Comparison of ENCODE assay signal across 24 mouse cellular contexts in genomic region chr4:47440951-47441350, GRCm38 (mm10). TPM values are rescaled to one million over a fixed set of nuclear protein-coding genes. Genes with fewer than 3 reads are reported as not detected.
DNase-seq lines count a peak whose midpoint lies in the region; ATAC-seq and TF ChIP-seq lines count a peak whose summit lies in the region.
"Had no signal": no experiment of that assay in that cellular context is flagged by ENCODE, and none has a peak within 500 bp of the region (broad histone marks: within the 10 kb centered on the region; RNA-seq: fewer than 3 reads in every experiment).

No protein-coding gene starts in this region.

- H3K4me2 ChIP-seq in hindbrain, postnatal 0 days (ENCODE audit: low read depth, low read length) = no peak overlapping the region
- H3K4me2 ChIP-seq: embryonic facial prominence, embryonic 15.5 days; liver, embryonic 11.5 days; lung, embryonic 15.5 days; neural tube, embryonic 12.5 days had no signal

- 86% methylated on average over 11 of the region's 11 CpGs for WGBS in heart, embryonic 10.5 days
- 85% methylated on average over 11 of the region's 11 CpGs for WGBS in hindbrain, postnatal 0 days

- no peak for ATAC-seq in hindbrain, postnatal 0 days

- peaks cover 25% of the 10 kb centered on the region for H3K4me1 ChIP-seq in heart, embryonic 10.5 days
- 0 out of 2 replicates have a peak, but pooled peaks cover 4% of the 10 kb centered on the region for H3K4me1 ChIP-seq in hindbrain, postnatal 0 days (ENCODE audit: insufficient read depth, low read length)

- H3K27me3 ChIP-seq in heart, embryonic 10.5 days (ENCODE audit: insufficient read depth, poor library complexity, severe bottlenecking) = 0 out of 2 replicates have a peak, but pooled peaks cover 3% of the 10 kb centered on the region
- no peaks in the 10 kb centered on the region for H3K27me3 ChIP-seq in hindbrain, postnatal 0 days (ENCODE audit: insufficient read depth, low read length)
- H3K27me3 ChIP-seq: embryonic facial prominence, embryonic 15.5 days; lung, embryonic 15.5 days; neural tube, embryonic 12.5 days had no signal

- intact Hi-C loops in heart, postnatal 25 days (cut with DNase I) = no loop called here

- peak; percentile 51 for DNase-seq in heart, embryonic 10.5 days (ENCODE audit: low spot score)
- no peak for DNase-seq in heart, postnatal 25 days (ENCODE audit: low spot score)
- peak; percentile 18 to 20 for DNase-seq in right cerebral cortex, postnatal 36 days (ENCODE audit: low spot score in 2 of 2)
- DNase-seq in right cerebral cortex, postnatal 14 days = no peak
- peak; percentile 75 for DNase-seq in brain, adult 2 months (ENCODE audit: low read depth, low spot score)
- no peak for DNase-seq in hindbrain, postnatal 0 days (ENCODE audit: low spot score)
- DNase-seq in lung, adult 18-20 months = no peak
- DNase-seq: B cell, adult 2 months; cerebellum, adult 2 months; cerebellum, postnatal 36 days; gastrocnemius, postnatal 14 days; kidney, adult 8-10 months; kidney, postnatal 14 days; layer of hippocampus, postnatal 36 days; spleen, adult 18-20 months; thymus, adult 2 months had no signal

- H3K36me3 ChIP-seq in heart, embryonic 10.5 days = no peaks in the 10 kb centered on the region
- no peaks in the 10 kb centered on the region for H3K36me3 ChIP-seq in hindbrain, postnatal 0 days (ENCODE audit: insufficient read depth, low read length)
- H3K36me3 ChIP-seq: embryonic facial prominence, embryonic 15.5 days; limb, embryonic 10.5 days; lung, embryonic 15.5 days; midbrain, embryonic 10.5 days; neural tube, embryonic 12.5 days had no signal

- TF ChIP-seq CTCF in hindbrain, postnatal 0 days (IDR thresholded peaks at IDR 0.05; ENCODE audit: low read depth) = no peak

- no peak overlapping the region for H3K27ac ChIP-seq in heart, embryonic 10.5 days
- no peak overlapping the region for H3K27ac ChIP-seq in hindbrain, postnatal 0 days
- H3K27ac ChIP-seq: embryonic facial prominence, embryonic 15.5 days; layer of hippocampus, adult 2 months; limb, embryonic 10.5 days; lung, embryonic 15.5 days; macrophage; midbrain, embryonic 10.5 days; neural tube, embryonic 12.5 days had no signal

- no peaks in the 10 kb centered on the region for H3K9me3 ChIP-seq in heart, embryonic 10.5 days
- H3K9me3 ChIP-seq in hindbrain, postnatal 0 days (ENCODE audit: low read length) = no peaks in the 10 kb centered on the region
- H3K9me3 ChIP-seq: embryonic facial prominence, embryonic 15.5 days; limb, embryonic 10.5 days; lung, embryonic 15.5 days; midbrain, embryonic 10.5 days; neural tube, embryonic 12.5 days had no signal

- H3K4me3 ChIP-seq in heart, embryonic 10.5 days = no peak overlapping the region
- no peak overlapping the region for H3K4me3 ChIP-seq in hindbrain, postnatal 0 days (ENCODE audit: low read length)
- H3K4me3 ChIP-seq: embryonic facial prominence, embryonic 15.5 days; layer of hippocampus, adult 2 months; limb, embryonic 10.5 days; lung, embryonic 15.5 days; midbrain, embryonic 10.5 days; neural tube, embryonic 12.5 days had no signal

- no peak overlapping the region for H3K9ac ChIP-seq in hindbrain, postnatal 0 days (replicated peaks; ENCODE audit: low read length)
- H3K9ac ChIP-seq: embryonic facial prominence, embryonic 15.5 days; lung, embryonic 15.5 days; neural tube, embryonic 12.5 days had no signal

RNA-seq across cellular contexts. Expression of gene Alg2, which starts 33.2 kb away (rescaled TPM):
- polyA plus RNA-seq in heart, embryonic 10.5 days (2016; fragmentation: Nextera tagmentation; extraction: Ambion mirVana) = 36.2 and 57.0 TPM in 2 replicates
- total RNA-seq in heart, postnatal 25 days (2021) = 1 to 10 TPM; 6.2 to 7.5 TPM
- total RNA-seq in hindbrain, postnatal 0 days (2014; rRNA removed) = 212 and 217 TPM in 2 replicates
- polyA plus RNA-seq in hindbrain, postnatal 0 days (2015; fragmentation: Nextera tagmentation; extraction: Ambion mirVana) = 265 and 288 TPM in 2 replicates

RNA-seq across cellular contexts. Expression of gene Sec61b, which starts 33.5 kb away (rescaled TPM):
- polyA plus RNA-seq in heart, embryonic 10.5 days (2016; fragmentation: Nextera tagmentation; extraction: Ambion mirVana) = 205 and 295 TPM in 2 replicates
- total RNA-seq in heart, postnatal 25 days (2021) = 10 to 100 TPM; 22.8 to 24.3 TPM
- total RNA-seq in hindbrain, postnatal 0 days (2014; rRNA removed) = 211 and 228 TPM in 2 replicates
- polyA plus RNA-seq in hindbrain, postnatal 0 days (2015; fragmentation: Nextera tagmentation; extraction: Ambion mirVana) = 247 and 259 TPM in 2 replicates

Comparison
In these comparisons a context has a peak if more than half of its experiments do, and no peak if none do; other contexts are left out.
1. DNase-seq: peak in heart, embryonic 10.5 days (single experiment), right cerebral cortex, postnatal 36 days (2 of 2) and brain, adult 2 months (single experiment); none in heart, postnatal 25 days (single experiment), right cerebral cortex, postnatal 14 days (single experiment), hindbrain, postnatal 0 days (single experiment) and lung, adult 18-20 months (0 of 2).
2. RNA of gene Alg2, which starts 33.2 kb away (total RNA-seq): 212 to 217 TPM in hindbrain, postnatal 0 days; 6.2 to 7.5 TPM in heart, postnatal 25 days; every median in the first group is over 10 times any median in the second.